Mouse (Mus musculus): Measurements from ENCODE around the gene Leo1. TPM values are rescaled to one million over a fixed set of nuclear protein-coding genes. Genes with fewer than 3 reads are reported as not detected.

The Leo1 gene
- polyA plus RNA-seq (2015; fragmentation: Nextera tagmentation; extraction: Ambion mirVana) = 51.0 and 51.1 TPM in 2 replicates

GRCm38 (mm10) chr9:75440796-75441666, at the start of gene Leo1:
Gene Leo1 (plus strand): TSS chr9:75441524.
- Histone ChIP-seq H3K4me1 (peaks cover 18% of the 10 kb centered on the region), H3K4me3 (peak within 1 kb of the TSS; percentile 79), H3K4me2 (peak within 1 kb of the TSS; percentile 76), H3K27me3 (no peaks in the 10 kb centered on the region), H3K9me3 (no peaks in the 10 kb centered on the region), H3K9ac (peak within 1 kb of the TSS; percentile 87), H3K27ac (peak within 1 kb of the TSS; percentile 90), H3K36me3 (peaks cover 14% of the 10 kb centered on the region)
- under 1% methylated on average over 45 of the region's 45 CpGs for WGBS
- ATAC-seq (ENCODE audit: insufficient number of reproducible peaks, insufficient read depth, low FRiP score, low TSS enrichment, low read depth) = peak; percentile 93

GRCm38 (mm10) chr9:75393251-75393650, 48.1 kb upstream of the Leo1 start:
- no peak for ATAC-seq (ENCODE audit: insufficient number of reproducible peaks, insufficient read depth, low FRiP score, low TSS enrichment, low read depth)
- H3K9me3 ChIP-seq = no peaks in the 10 kb centered on the region
- no peak overlapping the region for H3K27ac ChIP-seq
- H3K4me2 ChIP-seq = no peak overlapping the region
- H3K4me3 ChIP-seq = no peak overlapping the region
- 87% methylated on average over 12 of the region's 12 CpGs for WGBS
- H3K27me3 ChIP-seq = no peaks in the 10 kb centered on the region
- H3K9ac ChIP-seq = no peak overlapping the region
- no peaks in the 10 kb centered on the region for H3K4me1 ChIP-seq
- H3K36me3 ChIP-seq = peaks cover 92% of the 10 kb centered on the region

GRCm38 (mm10) chr9:75395971-75396370, 45.4 kb upstream of the Leo1 start:
- WGBS = 90% methylated on average over 6 of the region's 6 CpGs
- H3K9ac ChIP-seq = no peak overlapping the region
- H3K27me3 ChIP-seq = no peaks in the 10 kb centered on the region
- H3K4me2 ChIP-seq = no peak overlapping the region
- ATAC-seq (ENCODE audit: insufficient number of reproducible peaks, insufficient read depth, low FRiP score, low TSS enrichment, low read depth) = no peak
- no peak overlapping the region for H3K4me3 ChIP-seq
- H3K27ac ChIP-seq = no peak overlapping the region
- no peaks in the 10 kb centered on the region for H3K9me3 ChIP-seq
- H3K4me1 ChIP-seq = no peaks in the 10 kb centered on the region
- peaks cover 77% of the 10 kb centered on the region for H3K36me3 ChIP-seq

- 85% methylated on average over 4 of the region's 4 CpGs for WGBS
- Histone ChIP-seq H3K36me3 (peaks cover 48% of the 10 kb centered on the region), H3K4me3 (no peak overlapping the region), H3K4me2 (no peak overlapping the region), H3K27ac (no peak overlapping the region), H3K27me3 (no peaks in the 10 kb centered on the region), H3K4me1 (peaks cover 19% of the 10 kb centered on the region), H3K9me3 (no peaks in the 10 kb centered on the region), H3K9ac (no peak overlapping the region)
- ATAC-seq (ENCODE audit: insufficient number of reproducible peaks, insufficient read depth, low FRiP score, low TSS enrichment, low read depth) = no peak
Observed at GRCm38 (mm10) chr9:75399069-75399468, 42.3 kb upstream of the Leo1 start.

- H3K4me1 ChIP-seq = peaks cover 27% of the 10 kb centered on the region
- H3K27me3 ChIP-seq = no peaks in the 10 kb centered on the region
- peaks cover 33% of the 10 kb centered on the region for H3K36me3 ChIP-seq
- no peak overlapping the region for H3K27ac ChIP-seq
- H3K9me3 ChIP-seq = no peaks in the 10 kb centered on the region
- no peak overlapping the region for H3K4me2 ChIP-seq
- no peak overlapping the region for H3K4me3 ChIP-seq
- no peak overlapping the region for H3K9ac ChIP-seq
- WGBS = 63% methylated on average over 5 of the region's 5 CpGs
- no peak for ATAC-seq (ENCODE audit: insufficient number of reproducible peaks, insufficient read depth, low FRiP score, low TSS enrichment, low read depth)
Observed at GRCm38 (mm10) chr9:75400639-75401038, 40.7 kb upstream of the Leo1 start.

GRCm38 (mm10) chr9:75401593-75402504, 39.5 kb upstream of the Leo1 start:
- Histone ChIP-seq H3K4me1 (peaks cover 36% of the 10 kb centered on the region), H3K27me3 (no peaks in the 10 kb centered on the region), H3K9me3 (no peaks in the 10 kb centered on the region), H3K27ac (no peak overlapping the region), H3K4me3 (no peak overlapping the region), H3K9ac (no peak overlapping the region), H3K4me2 (no peak overlapping the region), H3K36me3 (peaks cover 22% of the 10 kb centered on the region)
- 73% methylated on average over 20 of the region's 20 CpGs for WGBS
- ATAC-seq (ENCODE audit: insufficient number of reproducible peaks, insufficient read depth, low FRiP score, low TSS enrichment, low read depth) = no peak

- Histone ChIP-seq H3K27ac (no peak overlapping the region), H3K27me3 (no peaks in the 10 kb centered on the region), H3K9me3 (no peaks in the 10 kb centered on the region), H3K4me1 (peaks cover 45% of the 10 kb centered on the region), H3K4me2 (no peak overlapping the region), H3K36me3 (peaks cover 5% of the 10 kb centered on the region), H3K4me3 (no peak overlapping the region), H3K9ac (no peak overlapping the region)
- 65% methylated on average over 3 of the region's 3 CpGs for WGBS
- no peak for ATAC-seq (ENCODE audit: insufficient number of reproducible peaks, insufficient read depth, low FRiP score, low TSS enrichment, low read depth)
Observed at GRCm38 (mm10) chr9:75403520-75403919, 37.8 kb upstream of the Leo1 start.

GRCm38 (mm10) chr9:75406121-75406520, 35.2 kb upstream of the Leo1 start:
- no peaks in the 10 kb centered on the region for H3K9me3 ChIP-seq
- H3K4me2 ChIP-seq = no peak overlapping the region
- ATAC-seq (ENCODE audit: insufficient number of reproducible peaks, insufficient read depth, low FRiP score, low TSS enrichment, low read depth) = no peak
- no peak overlapping the region for H3K4me3 ChIP-seq
- 85% methylated on average over 2 of the region's 2 CpGs for WGBS
- peaks cover 56% of the 10 kb centered on the region for H3K4me1 ChIP-seq
- H3K27ac ChIP-seq = no peak overlapping the region
- no peak overlapping the region for H3K9ac ChIP-seq
- no peaks in the 10 kb centered on the region for H3K36me3 ChIP-seq
- H3K27me3 ChIP-seq = no peaks in the 10 kb centered on the region

GRCm38 (mm10) chr9:75407803-75408202, 33.5 kb upstream of the Leo1 start:
- no peak for ATAC-seq (ENCODE audit: insufficient number of reproducible peaks, insufficient read depth, low FRiP score, low TSS enrichment, low read depth)
- H3K4me3 ChIP-seq = peak overlapping the region; percentile 86
- H3K27ac ChIP-seq = no peak overlapping the region
- H3K36me3 ChIP-seq = no peaks in the 10 kb centered on the region
- no peaks in the 10 kb centered on the region for H3K27me3 ChIP-seq
- peak overlapping the region; percentile 84 for H3K4me2 ChIP-seq
- peak overlapping the region; percentile 62 for H3K9ac ChIP-seq
- WGBS = 13% methylated on average over 10 of the region's 10 CpGs
- peaks cover 46% of the 10 kb centered on the region for H3K4me1 ChIP-seq
- H3K9me3 ChIP-seq = no peaks in the 10 kb centered on the region

- no peak for ATAC-seq (ENCODE audit: insufficient number of reproducible peaks, insufficient read depth, low FRiP score, low TSS enrichment, low read depth)
- Histone ChIP-seq H3K9me3 (no peaks in the 10 kb centered on the region), H3K27ac (peak overlapping the region; percentile 94), H3K27me3 (no peaks in the 10 kb centered on the region), H3K4me2 (peak overlapping the region; percentile 84), H3K36me3 (no peaks in the 10 kb centered on the region), H3K4me1 (peaks cover 42% of the 10 kb centered on the region), H3K9ac (peak overlapping the region; percentile 88), H3K4me3 (peak overlapping the region; percentile 86)
- 5% methylated on average over 11 of the region's 11 CpGs for WGBS
Observed at GRCm38 (mm10) chr9:75408204-75408826, 33.0 kb upstream of the Leo1 start.
